Mouse (Mus musculus) cerebellum, adult 2 months (tissue): Measurements from ENCODE around the gene Adamts20.

Experiments used
- CTCF ChIP-seq: fragments of 200-500 bp; IDR thresholded peaks from 2 replicates; pipeline ENCODE4 v1.5.1; 2011; ENCODE audit warnings: low read depth, mild to moderate bottlenecking, control low read depth, low read length, moderate library complexity, borderline replicate concordance; ENCODE audit not compliant: insufficient read depth
- POLR2A ChIP-seq: fragments of 200-500 bp; IDR thresholded peaks from 2 replicates; pipeline ENCODE4 v1.6.1; 2011; ENCODE audit warnings: low read length, control low read depth, borderline replicate concordance; ENCODE audit not compliant: insufficient read depth

DNA sequence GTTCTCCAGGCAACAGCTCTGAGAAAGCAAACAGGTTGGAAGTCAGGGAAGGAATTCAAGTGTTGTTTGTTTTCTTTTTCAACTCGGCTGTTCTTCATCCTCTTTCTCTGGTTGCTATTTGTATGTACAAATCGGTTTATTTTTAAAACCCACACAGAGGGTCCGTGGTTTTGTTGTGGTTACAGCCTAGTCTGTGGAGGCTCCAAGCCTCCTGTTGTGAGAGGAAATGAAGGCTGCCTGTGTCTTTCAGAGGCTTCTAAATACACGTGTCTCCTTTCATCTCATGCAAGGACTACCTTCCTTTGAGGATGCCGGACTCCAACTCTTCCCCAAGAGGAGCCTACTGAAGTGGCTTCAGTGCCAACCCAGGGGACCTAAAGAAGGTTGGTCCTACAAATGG lies 234.0 kb downstream of the Adamts20 start:
- TF ChIP-seq CTCF (no peak), POLR2A (no peak)
